Mouse (Mus musculus): ENCODE results near the gene Psmd9.

Gene Psmd9

GRCm38 (mm10) chr5:123169284-123169683, at the start of gene Psmd9:
Psmd9 (plus strand) TSS chr5:123169413.
- CTCF ChIA-PET, result interaction anchor here (3.5 kb wide), 1 partner anchor 36 kb away, joined by 10 read pairs; the partner anchor contains the start of gene Rhof

- CTCF ChIA-PET, result interaction anchor here (0.8 kb wide), 1 partner anchor 12 kb away, joined by 5 read pairs; the partner anchor contains the start of gene Rhof
Observed at GRCm38 (mm10) chr5:123120624-123121215, 48.5 kb upstream of the Psmd9 start.

- CTCF ChIA-PET, result no interaction called here
Observed at GRCm38 (mm10) chr5:123122181-123122580, 47.0 kb upstream of the Psmd9 start.

- CTCF ChIA-PET, result no interaction called here
Observed at GRCm38 (mm10) chr5:123125105-123125504, 44.1 kb upstream of the Psmd9 start.

GRCm38 (mm10) chr5:123125638-123126406, 43.4 kb upstream of the Psmd9 start:
- CTCF ChIA-PET, result interaction anchor here (0.6 to 0.9 kb wide), 4 partner anchors 12 to 849 kb away, joined by 3 to 4 read pairs (median 3); no protein-coding TSS in a partner anchor

GRCm38 (mm10) chr5:123127031-123127430, 42.2 kb upstream of the Psmd9 start:
- CTCF ChIA-PET, result interaction anchor here (0.6 to 1.0 kb wide), 3 partner anchors 12 to 62 kb away, joined by 3 to 4 read pairs (median 3); no protein-coding TSS in a partner anchor

GRCm38 (mm10) chr5:123128426-123129169, 40.6 kb upstream of the Psmd9 start:
- CTCF ChIA-PET, result interaction anchor here (0.6 to 1.1 kb wide), 2 partner anchors 10 to 13 kb away, joined by 3 to 5 read pairs; no protein-coding TSS in a partner anchor

- CTCF ChIA-PET, result interaction anchor here (0.5 to 1.1 kb wide), 2 partner anchors 12 to 43 kb away, joined by 3 read pairs; no protein-coding TSS in a partner anchor
Observed at GRCm38 (mm10) chr5:123129170-123129757, 39.9 kb upstream of the Psmd9 start.

- CTCF ChIA-PET, result interaction anchor here (0.5 to 1.0 kb wide), 2 partner anchors 66 to 117 kb away, joined by 3 to 8 read pairs; no protein-coding TSS in a partner anchor
Observed at GRCm38 (mm10) chr5:123130030-123130813, 39.0 kb upstream of the Psmd9 start.

- CTCF ChIA-PET, result no interaction called here
Observed at GRCm38 (mm10) chr5:123130814-123131148, 38.4 kb upstream of the Psmd9 start.

GRCm38 (mm10) chr5:123132308-123133071, 36.7 kb upstream of the Psmd9 start, which contains the start of gene Rhof:
Rhof (minus strand) TSS chr5:123132692.
- CTCF ChIA-PET, result interaction anchor here (0.6 to 5.2 kb wide), 11 partner anchors 12 to 98 kb away, joined by 3 to 38 read pairs (median 5); no protein-coding TSS in a partner anchor

GRCm38 (mm10) chr5:123133083-123133783, 36.0 kb upstream of the Psmd9 start:
- CTCF ChIA-PET, result interaction anchor here (0.6 to 5.2 kb wide), 12 partner anchors 11 to 98 kb away, joined by 3 to 38 read pairs (median 6); no protein-coding TSS in a partner anchor

GRCm38 (mm10) chr5:123133784-123134143, 35.4 kb upstream of the Psmd9 start:
- CTCF ChIA-PET, result interaction anchor here (1.1 to 5.2 kb wide), 10 partner anchors 11 to 69 kb away, joined by 4 to 38 read pairs (median 9); no protein-coding TSS in a partner anchor

GRCm38 (mm10) chr5:123134186-123134874, 34.9 kb upstream of the Psmd9 start:
- CTCF ChIA-PET, result interaction anchor here (1.1 to 5.2 kb wide), 6 partner anchors 10 to 30 kb away, joined by 4 to 38 read pairs (median 13); no protein-coding TSS in a partner anchor

GRCm38 (mm10) chr5:123134875-123135382, 34.3 kb upstream of the Psmd9 start:
- CTCF ChIA-PET, result interaction anchor here (1.2 to 5.2 kb wide), 4 partner anchors 12 to 22 kb away, joined by 4 to 38 read pairs (median 17); no protein-coding TSS in a partner anchor

- CTCF ChIA-PET, result interaction anchor here (0.5 to 5.2 kb wide), 6 partner anchors 10 to 320 kb away, joined by 3 to 38 read pairs (median 9); no protein-coding TSS in a partner anchor
Observed at GRCm38 (mm10) chr5:123135471-123136360, 33.5 kb upstream of the Psmd9 start.

All from spleen, embryonic (tissue).